Mouse (Mus musculus): ENCODE results near the gene Ogdh.
A peak's percentile ranks its signal among the peaks of the same experiment; 100 is the strongest.

The Ogdh gene

GRCm38 (mm10) chr11:6294632-6295031 lies 3.2 kb downstream of the Ogdh start:
- DNase-seq (ENCODE audit: low spot score in 2 of 2), result peak; percentile 40 to 52

DNA sequence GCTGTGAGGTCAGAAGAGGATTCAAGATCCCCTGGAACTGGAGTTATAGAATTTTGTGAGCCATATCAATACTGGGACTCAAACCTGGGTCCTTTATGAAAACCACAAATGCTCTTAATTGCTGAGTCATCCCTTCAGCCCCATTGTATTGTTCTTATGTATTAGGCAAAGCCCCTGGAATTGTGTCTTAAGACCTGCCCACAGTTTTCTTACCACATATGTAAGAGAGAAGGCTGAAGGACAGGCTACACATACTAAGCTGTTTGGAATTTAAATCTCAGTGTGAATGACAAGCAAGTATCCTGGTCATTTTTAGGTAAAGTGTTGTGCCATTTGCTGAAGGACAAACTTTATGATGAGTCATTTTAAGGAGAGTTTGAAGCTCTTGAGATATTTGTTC lies 4.6 kb downstream of the Ogdh start:
- no peak for DNase-seq (ENCODE audit: low spot score in 2 of 2)

DNA sequence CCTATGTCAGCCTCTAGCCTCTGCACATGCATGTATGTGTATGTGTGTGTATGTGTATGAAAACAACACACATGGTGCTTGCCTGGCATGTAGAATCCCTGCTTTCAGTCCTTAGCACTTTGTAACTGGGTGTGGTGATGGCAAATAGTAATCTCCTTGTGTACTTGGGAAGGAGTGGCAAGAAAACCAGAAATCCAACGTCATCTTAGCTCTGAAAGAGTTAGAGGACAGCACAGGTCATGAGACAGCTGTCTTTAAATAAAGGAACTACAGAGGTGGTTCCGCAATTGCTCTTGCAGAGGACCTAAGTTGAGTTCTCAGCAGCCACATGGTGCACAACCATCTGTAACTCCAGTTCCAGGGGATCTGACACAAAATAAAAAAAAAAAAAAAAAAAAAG lies 8.0 kb downstream of the Ogdh start:
- no peak for DNase-seq (ENCODE audit: low spot score in 2 of 2)

DNA sequence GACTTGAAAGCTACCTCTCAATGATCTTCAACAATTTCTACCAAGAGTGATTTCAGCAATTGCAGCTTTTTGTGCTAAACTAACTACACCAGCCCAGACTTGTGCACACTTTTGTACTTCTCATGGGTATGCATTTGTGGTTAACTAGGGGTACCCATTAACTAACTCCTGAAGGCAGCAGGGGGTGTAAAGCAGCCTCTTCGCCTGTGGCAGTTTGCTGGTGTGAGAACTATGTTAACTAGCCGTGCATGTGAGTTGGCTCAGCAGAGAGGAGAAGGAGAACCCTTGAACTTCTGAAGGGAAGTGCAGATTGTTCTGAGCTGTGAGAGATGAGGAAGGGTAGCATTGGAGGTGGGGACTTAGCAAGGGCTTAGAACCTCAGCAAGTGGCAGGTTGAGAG lies 11.4 kb downstream of the Ogdh start:
- no peak for DNase-seq (ENCODE audit: low spot score in 2 of 2)

DNA sequence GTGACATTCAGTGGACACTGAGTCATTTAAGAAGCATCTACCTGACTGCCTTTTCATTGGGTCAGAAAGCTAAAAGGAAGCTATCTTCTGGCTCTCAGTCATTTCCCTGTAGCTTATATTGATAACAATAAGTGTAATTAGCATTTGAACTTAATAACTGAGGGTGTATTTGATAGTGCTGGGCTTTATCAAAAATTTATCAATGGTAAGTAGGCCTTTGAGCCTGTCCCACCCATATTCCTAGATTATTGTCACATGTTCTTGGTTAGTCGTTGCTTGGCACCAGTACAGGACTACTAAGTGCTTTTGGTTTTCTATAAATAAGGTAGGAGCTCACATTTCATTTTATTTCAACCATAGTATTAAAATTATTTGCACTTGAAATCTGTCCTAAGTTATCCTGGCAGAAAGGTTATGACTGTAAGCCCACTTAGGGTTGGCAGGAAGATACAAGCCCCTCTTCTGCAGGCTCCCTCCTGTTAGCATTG lies 14.6 kb downstream of the Ogdh start:
- no peak for DNase-seq (ENCODE audit: low spot score in 2 of 2)

DNA sequence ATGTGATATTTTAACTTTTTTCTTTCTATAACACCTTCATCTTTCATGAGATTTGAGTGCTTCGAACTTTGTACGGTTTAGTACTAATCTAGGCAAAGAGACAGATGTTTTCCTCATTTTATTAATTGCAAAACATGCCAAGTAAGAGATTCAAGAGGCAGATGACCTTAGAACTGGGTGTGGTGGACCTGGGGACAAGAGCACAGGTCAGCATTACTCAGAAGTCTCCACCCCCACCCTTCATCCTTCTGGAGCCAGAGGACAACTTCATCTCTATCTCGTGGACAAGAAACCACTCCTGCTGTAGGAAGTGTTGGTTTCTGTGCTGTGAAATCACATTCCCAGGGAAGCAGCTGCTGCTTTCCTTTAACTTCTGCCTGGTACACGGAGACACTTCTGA lies 16.7 kb downstream of the Ogdh start:
- no peak for DNase-seq (ENCODE audit: low spot score in 2 of 2)

DNA sequence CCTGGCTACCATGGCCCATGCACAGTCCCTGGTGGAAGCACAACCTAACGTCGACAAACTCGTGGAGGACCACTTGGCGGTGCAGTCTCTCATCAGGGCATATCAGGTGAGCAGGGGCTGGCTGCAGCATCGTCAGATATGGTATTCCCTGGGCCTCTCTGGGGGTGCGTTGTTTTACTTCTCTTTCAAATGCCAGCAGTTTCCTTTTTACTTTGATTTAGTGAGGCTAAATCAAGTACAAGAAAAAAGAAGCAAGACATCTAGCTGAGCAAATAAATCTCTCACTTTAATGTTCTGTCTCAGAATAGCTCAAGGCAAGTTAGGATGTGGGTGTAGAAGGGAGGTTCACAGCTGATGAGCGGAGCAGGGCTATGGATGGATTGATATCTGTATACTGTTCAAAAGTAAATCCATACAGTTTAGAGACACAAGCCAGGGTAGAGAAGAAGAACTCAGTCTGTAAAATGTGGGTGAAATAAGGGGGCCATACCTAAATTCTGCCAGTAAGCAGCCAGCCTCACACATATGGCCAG lies 22.5 kb downstream of the Ogdh start:
- no peak for DNase-seq (ENCODE audit: low spot score in 2 of 2)

GRCm38 (mm10) chr11:6316821-6317220 lies 25.4 kb downstream of the Ogdh start:
- no peak for DNase-seq (ENCODE audit: low spot score in 2 of 2)

- DNase-seq (ENCODE audit: low spot score in 2 of 2), result no peak
Measured at GRCm38 (mm10) chr11:6318559-6318958, 27.1 kb downstream of the Ogdh start.

- no peak for DNase-seq (ENCODE audit: low spot score in 2 of 2)
Measured at GRCm38 (mm10) chr11:6319374-6319773, 27.9 kb downstream of the Ogdh start.

DNA sequence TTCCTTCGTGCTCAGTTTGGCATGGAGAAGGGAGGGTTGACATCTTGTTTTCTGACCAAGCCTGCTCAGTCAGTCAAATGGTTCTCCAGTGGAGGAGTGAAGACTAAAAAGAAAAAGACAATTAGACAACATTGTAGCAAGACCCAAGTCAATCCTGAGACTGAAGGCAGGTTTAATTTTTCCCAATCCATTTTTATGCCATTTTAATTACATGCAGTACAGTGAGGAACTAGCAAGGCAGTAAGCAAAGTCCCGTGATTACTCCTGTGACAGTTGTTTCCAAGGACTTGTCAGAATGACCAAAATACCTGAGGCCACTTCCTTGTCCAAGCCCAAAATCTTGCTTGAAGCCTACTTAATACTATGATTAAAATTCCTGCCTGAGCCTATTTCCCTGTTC lies 30.7 kb downstream of the Ogdh start:
- no peak for DNase-seq (ENCODE audit: low spot score in 2 of 2)

DNA sequence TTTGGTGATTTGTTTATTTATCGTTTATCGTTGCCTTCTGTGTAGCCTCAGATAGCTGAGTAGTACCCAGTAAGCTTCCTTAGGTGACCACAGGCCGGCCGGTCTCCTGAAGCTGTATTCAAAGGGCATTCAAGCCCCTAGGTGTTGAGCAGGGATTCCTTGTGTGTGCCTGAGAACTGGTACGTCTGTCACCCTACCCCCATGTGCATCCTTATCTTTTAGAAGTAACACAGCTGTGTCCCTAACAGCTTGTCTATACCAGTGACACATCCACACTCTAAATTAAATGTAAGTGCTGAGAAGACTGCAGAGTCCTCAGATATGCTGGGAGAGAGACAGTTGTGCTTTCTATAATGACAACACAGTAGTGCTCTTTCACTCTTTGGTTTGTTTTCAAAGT lies 31.9 kb downstream of the Ogdh start:
- no peak for DNase-seq (ENCODE audit: low spot score in 2 of 2)

GRCm38 (mm10) chr11:6331256-6331655 lies 39.8 kb downstream of the Ogdh start:
- DNase-seq (ENCODE audit: low spot score in 2 of 2), result no peak

- DNase-seq (ENCODE audit: low spot score in 2 of 2), result no peak
Measured at GRCm38 (mm10) chr11:6332606-6333005, 41.2 kb downstream of the Ogdh start.

DNA sequence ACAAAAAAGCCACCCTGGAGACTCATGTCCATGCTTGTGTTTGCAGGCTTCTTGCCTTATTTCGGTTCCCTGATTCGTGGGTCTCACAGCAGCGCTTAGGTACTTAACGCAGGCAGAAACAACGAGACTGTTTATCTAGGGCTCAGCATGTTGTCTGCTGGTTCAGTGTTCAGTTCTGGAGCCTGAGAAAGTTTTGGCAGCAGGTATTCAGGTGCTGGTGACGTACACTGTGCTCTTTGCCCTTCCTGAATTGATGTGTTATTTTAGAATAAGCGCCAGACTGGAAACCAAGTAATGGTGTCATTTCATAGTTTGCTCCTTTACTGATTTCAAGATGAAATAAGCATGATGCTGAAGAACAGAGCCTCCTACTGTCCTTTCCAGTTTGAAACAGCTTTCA lies 42.0 kb downstream of the Ogdh start:
- no peak for DNase-seq (ENCODE audit: low spot score in 2 of 2)

DNA sequence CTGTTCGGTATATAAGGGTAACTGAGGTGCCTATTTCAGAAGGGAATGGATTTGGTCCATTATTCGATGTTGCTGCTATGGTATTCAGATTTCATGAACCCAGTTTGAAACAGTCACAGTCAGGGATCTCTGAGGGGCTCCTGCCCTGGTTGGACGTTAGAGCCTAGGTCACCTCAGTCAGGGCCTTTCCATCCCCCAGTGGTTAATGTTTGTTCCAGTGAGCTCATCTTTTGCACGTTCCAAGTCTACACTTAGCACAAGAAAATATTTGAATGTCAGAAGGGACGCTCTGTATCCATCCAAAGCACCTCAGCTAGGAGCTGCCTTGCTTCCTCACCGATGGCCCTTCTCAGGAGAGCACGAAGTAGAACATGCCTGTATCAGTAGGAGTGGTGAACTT lies 43.9 kb downstream of the Ogdh start:
- DNase-seq (ENCODE audit: low spot score in 2 of 2), result no peak

- DNase-seq (ENCODE audit: low spot score in 2 of 2), result no peak
Measured at GRCm38 (mm10) chr11:6336689-6337088, 45.3 kb downstream of the Ogdh start.

DNA sequence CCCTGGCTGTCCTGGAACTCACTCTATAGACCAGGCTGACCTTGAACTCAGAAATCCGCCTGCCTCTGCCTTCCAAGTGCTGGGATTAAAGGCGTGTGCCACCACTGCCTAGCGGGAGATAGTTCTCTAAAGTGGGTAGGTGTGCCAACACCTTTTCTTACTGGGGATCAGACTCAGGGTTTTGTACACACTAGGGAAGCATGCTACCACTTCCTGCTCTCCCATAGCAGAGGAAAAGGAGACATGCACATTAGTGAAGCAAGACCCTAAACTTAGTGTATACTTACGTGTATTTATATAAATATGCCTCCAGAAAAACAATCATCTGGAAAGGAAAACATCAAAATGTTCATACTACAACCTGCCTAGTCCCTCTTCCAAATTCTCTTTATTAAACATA lies 54.5 kb downstream of the Ogdh start:
- no peak for DNase-seq (ENCODE audit: low spot score in 2 of 2)

DNA sequence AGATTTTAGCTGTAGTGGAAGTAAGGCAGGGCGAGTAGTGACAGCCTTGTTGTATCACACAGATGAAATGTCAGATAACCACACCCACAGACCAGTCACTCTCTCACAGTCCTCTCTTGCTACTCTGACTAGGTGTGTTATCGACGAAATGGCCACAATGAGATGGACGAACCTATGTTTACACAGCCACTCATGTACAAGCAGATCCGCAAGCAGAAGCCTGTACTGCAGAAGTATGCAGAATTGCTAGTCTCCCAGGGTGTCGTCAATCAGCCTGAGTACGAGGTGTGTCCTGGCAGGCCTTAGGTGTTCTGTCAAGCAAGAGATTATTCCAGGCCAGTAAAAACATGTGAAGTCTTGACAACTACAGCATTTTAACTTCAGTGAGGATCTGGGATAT lies 55.5 kb downstream of the Ogdh start:
- no peak for DNase-seq (ENCODE audit: low spot score in 2 of 2)

- no peak for DNase-seq (ENCODE audit: low spot score in 2 of 2)
Measured at GRCm38 (mm10) chr11:6348681-6349200, 57.3 kb downstream of the Ogdh start.

- DNase-seq (ENCODE audit: low spot score in 2 of 2), result no peak
Measured at GRCm38 (mm10) chr11:6349586-6349985, 58.2 kb downstream of the Ogdh start.

DNA sequence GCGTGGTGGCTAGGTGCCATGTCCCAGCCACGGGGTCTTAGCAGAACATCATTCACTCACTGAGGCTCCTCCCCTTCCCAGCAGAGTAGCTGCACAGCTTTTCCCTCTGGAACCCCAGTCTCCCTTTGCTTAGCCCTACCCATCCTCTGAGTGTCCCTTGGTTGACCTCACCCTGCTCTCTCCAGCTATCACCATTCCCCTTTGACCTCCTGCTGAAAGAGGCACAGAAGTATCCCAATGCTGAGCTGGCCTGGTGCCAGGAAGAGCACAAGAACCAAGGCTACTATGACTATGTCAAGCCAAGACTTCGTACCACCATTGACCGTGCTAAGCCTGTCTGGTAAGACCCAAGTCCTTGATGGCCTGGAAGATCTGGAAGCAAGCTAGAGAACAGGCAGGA lies 63.7 kb downstream of the Ogdh start:
- no peak for DNase-seq (ENCODE audit: low spot score in 2 of 2)

DNA sequence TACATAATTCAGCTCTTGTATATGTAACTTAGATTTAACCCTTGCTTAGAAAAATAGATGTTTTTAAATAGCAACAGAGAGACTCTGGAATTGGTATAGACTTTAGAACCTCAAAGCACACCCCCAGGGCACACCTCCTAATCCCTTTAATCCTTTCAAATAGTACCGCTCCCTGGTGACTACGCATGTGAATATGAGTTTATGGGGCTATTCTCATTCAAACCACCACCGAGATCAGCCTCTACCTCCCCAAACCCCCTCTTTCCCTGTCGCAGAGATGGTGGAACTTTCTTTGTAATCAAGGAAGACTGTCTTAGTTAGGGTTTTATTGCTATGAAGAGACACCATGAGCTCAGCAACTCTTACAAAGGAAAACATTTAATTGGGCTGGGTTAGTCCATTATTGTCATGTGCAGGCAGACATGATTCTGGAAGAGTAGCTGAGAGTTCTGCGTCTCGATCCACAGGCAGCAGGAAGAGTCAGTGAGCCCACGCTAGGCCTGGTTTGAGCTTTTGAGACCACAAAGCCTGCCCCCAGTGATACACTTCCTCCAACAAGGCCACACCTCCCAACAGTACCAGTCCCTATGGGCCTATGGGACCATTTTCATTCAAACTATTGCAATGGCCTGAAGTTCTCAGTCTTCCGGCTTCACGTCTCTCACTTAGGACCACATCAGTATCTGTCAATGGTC lies 73.3 kb downstream of the Ogdh start:
- DNase-seq (ENCODE audit: low spot score in 2 of 2), result no peak

DNA sequence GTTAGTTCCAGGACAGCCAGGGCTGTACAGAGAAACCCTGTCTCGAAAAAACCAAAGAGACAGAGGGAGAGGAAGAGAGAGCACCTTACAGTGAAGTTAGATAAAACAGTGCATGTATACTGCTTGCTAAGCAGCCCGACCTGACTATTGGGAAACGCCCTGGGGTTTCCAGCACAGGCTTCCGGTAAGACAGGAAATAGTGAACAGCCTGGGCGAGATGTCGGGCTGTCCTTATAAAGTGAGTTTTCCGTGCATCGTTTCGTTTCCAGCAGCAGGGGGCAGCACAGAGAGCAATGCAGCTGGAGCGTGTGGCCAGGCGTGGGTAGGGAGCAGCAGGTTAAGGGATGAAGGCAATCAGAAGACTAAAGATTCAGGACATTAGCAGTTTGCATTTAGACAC lies 74.5 kb downstream of the Ogdh start:
- DNase-seq (ENCODE audit: low spot score in 2 of 2), result peak; percentile 54 to 84

Measured in spleen, postnatal 10 days (tissue).